Mouse (Mus musculus): ENCODE results near the gene Lcor.

DNA sequence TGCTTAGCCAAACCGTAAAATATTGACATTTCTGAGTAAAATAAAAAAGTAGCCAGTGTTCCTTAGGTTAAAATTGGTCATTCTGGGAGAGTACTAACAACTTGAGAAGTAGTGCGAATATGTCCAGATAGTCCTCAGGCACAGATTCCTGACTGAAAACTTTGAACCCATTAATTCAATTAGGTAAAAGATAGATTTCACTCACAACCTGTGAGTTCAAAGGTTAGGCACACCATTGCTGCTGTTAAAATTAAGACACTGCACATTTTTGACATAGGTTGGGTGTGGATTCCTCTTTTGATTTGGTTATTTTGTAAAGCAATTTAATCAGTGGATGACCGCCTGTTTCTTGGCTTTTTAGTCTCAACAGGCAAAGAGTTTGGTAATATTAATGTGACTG is 78.4 kb downstream of the Lcor start:
- TF ChIP-seq CTCF (IDR thresholded peaks at IDR 0.05; ENCODE audit: low read depth): no peak
- TF ChIP-seq EP300 (IDR thresholded peaks at IDR 0.05; ENCODE audit: low read depth): no peak

Measured in liver, postnatal 0 days (tissue).